Mouse (Mus musculus) frontal cortex, adult (tissue): ENCODE data around the gene Serpina3b.
"Not testable (repeated sequence)": the region's sequence is repeated elsewhere in the genome, so short reads cannot be mapped to it uniquely, and the experiment has no call there.

Experiments
- ATAC-seq: cut with Nextera tagmentation; 2 replicates; pipeline ENCODE4 v1.9.2; 2017; ENCODE audit warnings: mild to moderate bottlenecking, moderate library complexity, mixed read lengths; ENCODE audit not compliant: low TSS enrichment

Gene Serpina3b

DNA sequence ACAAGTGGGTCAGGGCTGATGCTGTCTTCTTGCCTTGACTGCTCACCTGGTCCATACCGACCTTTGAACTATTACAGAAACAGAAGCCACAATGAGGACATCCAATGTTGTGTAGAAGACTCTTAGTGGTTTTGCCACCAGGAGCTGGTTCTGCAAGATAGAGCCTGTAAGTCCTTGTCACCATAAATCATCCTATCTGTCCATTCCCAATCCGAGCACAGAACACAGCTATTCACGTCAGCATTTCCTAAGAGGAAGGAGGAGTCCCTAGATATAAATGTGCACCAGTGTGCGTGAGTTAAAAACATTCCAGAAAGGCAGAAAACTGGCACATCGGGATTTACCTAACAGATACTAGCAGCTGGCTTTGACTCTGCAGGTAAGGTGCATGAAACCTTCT is at the start of gene Serpina3b:
Gene Serpina3b, plus strand, starts transcription at position 301 of the 400 bp plus-strand sequence.
- ATAC-seq, result no peak

DNA sequence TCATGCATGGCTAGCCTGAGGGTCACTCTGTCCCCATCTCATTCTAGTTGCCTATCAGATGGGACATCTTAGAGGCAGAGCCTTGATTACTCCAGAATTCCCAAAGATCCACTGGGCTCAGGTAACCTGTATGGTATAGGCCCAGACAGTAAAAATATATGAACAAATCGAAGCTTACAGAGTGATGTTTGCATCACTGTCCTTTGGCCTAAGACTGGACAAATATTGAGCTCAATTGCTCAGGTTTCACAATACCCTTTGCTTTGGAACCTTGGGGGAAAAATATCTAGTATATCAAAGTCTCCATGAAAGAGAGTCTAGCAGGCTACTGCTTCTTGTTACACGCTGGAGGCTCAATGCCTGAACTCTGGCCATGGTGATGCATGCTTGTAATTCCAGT is 37.7 kb upstream of the Serpina3b start:
- no peak for ATAC-seq

DNA sequence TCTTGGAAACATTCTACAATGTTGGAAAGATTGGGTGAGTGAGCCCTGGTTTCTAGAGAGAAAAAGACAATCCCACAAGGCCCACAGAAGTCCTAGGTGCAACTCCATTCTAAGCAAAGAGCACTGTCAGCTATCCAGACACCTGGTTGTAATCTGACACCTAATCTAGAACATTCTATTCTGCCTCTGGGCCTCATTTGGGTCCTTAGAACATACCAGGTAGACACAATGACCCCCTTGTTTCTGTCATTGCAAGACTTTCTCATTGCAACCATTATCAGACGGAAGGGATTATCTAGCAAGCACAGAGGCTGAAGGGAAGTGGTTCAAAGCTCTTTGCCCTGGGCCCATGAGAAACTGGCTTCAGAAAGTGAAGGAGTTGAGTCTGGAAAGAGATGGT is 36.5 kb upstream of the Serpina3b start:
- ATAC-seq, result no peak

DNA sequence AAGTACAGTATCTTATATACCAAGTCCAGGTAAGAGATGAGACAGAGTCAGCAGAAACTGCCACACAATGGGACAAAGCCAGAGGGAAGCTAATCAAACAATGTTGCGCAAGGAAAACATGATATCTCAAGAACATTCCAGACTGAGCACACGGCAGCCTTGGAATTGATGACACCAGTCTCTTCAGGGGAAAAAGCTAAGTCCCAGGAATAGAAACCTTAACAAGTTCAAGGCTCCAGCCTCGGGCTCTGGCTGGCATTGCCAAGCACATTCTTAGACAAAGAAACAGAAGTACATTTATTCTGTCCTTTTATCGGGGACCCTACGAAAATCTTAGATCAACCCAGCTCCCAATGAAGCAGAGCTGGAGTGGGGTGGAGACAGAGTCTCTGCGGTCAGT is 27.0 kb upstream of the Serpina3b start, which contains the start of gene Serpina5:
Gene Serpina5, plus strand, starts transcription at position 346 of the 400 bp plus-strand sequence.
- no peak for ATAC-seq

DNA sequence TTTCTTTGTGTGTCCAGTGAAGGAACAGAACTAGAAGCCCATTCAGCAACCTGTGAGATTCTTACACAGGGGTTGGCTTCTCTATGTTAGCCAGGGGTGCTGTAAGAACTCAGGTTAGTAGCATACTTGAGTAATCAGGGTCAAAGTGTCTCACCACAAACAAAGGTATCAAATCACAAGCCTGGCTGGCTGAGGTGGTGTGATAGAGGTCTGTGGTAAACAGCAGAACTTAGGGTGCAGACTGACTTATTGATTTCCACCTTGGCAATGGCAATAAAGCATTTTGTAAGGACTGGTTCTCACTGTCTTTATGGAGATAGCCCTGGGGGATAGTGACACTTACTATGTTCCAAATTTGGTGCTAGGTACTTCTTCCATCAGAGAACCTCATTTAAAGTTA is 21.9 kb upstream of the Serpina3b start:
- no peak for ATAC-seq

DNA sequence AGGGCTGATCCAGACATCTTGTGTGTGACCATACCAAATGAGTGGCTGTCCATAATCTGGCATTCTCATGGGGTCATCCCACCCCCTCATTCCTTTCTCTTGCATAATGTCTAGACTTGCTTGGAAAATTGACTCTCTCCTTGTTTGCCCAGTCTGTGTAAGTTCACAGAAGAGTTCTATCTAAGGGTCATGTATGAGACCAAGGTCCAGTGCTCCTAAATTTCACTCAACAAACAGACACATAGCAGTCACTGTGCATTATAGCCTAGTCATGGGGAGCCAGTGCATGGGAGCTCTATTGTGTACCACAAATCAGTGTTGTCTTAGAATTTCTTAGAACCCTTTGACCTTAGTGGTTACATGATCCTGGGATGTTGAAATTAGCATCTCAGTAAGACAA is 20.9 kb upstream of the Serpina3b start:
- no peak for ATAC-seq

DNA sequence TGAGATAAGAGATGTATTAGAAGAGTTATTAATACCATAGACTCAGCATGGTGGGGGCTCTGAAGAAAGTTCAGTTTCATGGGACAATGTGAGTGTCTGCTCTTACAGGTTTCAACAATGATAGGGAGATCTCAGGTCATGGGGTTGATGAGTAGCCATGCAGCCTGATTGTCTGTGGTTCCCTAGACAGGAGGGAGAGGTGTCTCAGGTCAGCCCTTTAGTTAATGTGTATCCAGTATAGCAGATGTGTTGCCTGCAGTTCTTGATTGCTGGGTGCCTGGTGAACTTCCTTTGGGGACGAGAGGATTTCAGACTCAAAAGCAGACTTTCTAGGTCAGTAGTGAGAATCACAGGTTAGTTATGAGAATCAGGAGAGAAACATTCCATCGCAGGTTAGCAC is 19.3 kb upstream of the Serpina3b start:
- no peak for ATAC-seq

DNA sequence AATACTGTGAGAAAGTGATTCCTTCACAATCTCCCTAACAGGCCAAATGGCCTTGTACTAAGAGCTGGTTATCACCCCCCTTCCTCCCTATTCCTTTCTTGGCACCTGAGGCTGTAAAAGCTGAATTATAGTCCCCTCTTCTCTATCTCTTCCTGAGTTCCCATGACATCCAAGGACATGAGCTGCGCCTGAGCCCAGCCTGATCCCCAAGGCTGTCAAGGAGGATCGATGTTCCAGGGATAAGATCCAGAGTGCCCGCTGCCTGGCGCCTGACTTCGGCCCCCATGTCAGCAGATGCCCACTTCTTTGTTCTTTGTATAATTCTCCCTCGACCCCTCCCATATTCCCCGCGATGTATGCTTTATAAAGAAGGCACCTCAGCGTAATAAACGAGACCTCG is 15.5 kb upstream of the Serpina3b start, which contains the start of gene Serpina3a:
Gene Serpina3a, plus strand, starts transcription at position 392 of the 400 bp plus-strand sequence.
- not testable (repeated sequence) for ATAC-seq

DNA sequence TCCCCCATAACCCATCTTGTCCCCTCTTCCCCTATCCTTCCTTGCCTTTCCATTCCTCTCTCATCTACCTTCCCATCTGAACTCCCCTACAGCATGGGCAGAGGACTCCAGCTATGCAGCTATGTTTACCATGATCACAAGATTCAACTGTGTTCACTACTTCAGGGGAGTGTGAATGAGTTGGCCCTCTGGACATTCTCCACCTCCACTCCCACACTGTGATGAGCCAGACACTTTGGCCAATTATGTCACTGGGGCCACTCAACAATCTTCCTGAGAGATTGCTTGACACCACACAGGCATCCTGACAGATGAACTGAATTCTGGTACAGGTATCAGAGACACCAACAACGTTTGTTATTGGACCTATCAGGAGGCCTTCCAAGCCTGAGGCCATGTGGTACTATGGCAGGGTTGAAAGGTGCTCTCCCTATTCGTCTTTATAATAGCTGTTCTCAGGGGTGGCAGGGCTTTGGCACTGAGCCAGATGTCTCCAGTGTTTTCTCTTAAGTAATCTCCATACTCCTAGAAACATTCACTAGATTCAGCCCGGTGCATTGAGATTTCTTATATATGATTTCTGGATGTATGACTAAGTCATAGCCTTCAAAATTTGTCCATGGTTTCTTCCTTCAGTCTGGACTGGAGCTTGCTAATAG is 12.7 kb upstream of the Serpina3b start:
- ATAC-seq, result no peak

DNA sequence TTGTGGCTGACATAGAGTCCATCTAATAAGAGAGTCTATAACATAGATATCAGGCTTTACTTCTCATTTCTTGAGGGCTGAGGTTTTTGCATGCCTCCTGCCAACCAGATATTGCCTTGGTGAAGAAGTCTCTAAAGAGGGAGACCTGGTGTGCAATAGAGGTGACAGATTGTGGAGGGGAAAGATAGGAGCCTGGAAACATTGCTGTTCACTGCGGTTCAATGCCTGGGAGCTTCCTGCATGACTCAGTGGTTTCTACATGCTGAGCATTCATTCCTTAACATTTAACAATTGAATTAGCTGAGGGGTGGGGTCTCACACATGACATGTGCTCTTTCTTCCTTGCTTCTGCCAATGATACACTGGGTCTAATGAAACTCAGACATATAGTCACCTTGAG is 4.7 kb upstream of the Serpina3b start:
- ATAC-seq, result no peak

DNA sequence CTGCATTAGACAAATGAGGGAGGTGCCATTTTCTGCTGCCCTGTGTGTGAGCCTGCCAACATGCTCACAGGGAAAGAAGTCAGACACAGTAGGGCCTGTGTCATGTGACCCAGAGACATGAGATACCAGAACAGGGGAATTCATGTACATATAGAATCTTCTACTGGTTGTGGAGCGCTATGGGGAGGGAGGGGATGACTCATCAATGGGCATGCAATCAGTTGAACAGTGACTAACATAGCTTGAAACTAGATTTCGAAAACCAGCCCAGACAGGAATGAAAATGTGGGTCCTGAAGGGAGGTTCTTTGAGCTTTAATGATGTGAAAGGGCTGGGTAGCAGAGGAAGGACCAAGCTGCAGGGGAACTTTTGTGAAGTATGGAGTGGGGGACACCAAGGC is 3.8 kb upstream of the Serpina3b start:
- no peak for ATAC-seq

DNA sequence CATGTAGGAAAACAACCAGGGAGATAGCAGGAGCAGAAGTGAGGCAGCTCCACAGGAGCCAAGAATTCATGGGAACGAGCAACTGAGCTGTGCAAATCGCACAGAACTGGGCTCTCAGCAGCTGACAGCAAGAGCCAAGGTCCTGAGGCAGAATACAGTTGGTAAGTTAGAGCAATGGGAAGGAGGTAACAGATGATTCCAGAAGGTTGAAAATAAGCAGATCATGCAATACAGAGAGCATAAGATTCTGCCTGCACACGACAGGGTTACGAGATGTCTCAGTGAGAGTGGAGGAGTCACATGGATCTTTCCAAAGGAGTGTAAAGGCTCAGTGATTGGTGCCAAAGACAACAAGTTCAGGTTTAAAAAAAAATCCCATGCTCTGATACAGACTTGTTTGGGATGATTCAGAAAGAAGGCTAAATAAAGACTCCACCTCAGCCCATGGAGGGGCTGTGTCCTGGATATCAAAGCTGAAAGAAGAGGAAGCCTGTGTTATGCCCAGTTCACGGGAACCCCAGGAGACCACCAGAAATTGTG is 2.7 kb upstream of the Serpina3b start:
- ATAC-seq, result no peak

DNA sequence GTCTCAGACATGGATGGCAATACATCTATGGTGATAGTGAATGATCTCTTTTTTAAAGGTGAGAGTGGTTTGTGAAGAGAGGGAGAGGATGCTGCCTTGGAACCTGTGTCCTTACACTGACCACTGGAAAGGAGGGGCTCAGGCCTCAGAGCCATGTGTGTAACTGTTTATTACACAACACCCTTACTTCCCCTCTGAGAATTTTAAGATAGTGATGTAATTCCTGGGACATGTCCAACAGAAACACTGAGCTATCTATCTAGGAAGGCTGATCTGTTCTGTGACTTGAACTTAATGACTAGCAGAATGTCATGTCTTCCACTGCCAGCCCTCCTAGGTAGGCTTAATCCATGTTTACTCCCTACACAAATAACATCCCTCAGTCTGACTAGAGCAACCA is 3.2 kb downstream of the Serpina3b start:
- no peak for ATAC-seq

DNA sequence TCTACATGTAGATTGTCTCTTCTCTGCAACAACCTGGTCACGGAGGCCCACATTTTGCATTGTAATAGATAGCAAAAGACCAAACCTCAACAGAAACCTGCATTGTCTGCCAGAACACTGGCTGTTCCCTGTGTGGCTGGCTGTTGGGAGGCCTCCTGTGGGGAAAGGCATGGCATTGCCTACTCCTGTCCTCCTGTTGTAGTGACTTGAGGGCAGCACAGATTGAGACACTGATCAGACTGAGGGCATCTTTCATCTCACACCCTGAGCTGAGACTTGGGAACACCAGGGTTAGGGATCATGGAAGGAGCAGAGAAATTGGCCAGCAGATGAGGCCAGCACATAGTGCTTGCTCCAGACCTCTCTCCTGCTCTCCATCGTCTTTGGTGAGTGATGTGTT is 10.4 kb downstream of the Serpina3b start:
- ATAC-seq, result no peak

DNA sequence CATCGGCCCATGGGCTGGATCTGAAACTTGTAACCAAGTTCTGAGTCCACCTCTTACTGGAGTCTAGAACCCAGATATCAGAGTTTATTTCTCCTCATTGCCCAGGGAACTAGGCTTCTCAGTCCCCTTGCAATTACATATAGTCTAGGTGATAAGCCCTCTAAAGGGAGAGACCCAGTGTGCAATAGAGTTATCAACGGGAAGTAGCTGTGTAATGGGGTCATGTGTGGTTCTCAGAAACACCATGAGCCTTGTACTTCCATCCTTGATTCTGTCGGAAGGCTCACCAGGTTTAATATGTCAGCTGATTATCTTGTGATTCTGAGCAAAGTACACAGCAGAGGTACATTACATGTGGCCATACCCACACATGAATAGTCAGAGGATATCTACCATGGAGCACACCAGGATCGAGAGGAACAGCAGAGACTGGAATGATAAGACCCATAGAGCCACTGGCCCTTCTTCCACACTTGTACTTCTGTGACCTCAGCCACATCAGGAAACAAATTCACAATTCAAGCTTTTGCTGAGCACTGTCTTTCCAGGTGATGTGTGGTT is 12.8 kb downstream of the Serpina3b start:
- no peak for ATAC-seq

DNA sequence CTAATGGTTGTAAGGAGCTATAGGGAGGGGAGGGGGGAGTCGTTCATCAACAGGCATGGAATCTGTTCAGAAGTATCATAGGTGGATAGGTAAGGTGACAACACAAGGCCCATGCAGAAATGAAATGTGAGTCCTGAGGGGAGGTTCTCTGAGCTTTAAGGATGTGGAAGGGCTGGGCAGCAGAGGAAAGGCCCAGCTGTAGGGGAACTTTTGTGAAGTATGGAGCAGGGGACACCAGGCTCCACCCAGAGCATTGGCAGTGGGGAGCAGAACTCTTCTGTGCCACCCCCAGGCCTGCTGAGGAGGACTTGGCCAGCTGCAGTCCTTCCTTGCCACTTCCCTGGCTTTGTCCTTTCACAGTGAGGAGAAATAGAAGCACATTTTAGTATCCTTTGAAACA is 13.7 kb downstream of the Serpina3b start:
- ATAC-seq, result no peak

DNA sequence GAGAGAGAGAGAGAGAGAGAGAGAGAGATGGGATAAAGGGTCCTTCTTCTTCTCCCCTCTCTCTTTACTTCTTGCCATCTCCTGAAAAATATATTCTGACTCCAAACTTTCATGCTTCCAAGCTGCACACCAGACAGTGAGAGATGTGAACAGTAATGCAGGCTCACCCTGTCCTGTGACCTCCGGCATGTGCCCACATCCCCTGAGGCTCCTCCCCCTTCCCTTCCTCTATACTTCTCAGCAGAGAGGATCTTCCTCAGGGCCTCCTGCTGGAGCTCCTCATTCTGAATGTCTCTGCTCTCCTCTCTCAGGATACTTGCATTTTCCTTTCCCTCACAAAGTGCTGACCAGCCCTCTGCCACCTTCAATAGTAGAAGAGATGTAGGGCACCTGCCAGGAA is 14.6 kb downstream of the Serpina3b start:
- ATAC-seq, result no peak

DNA sequence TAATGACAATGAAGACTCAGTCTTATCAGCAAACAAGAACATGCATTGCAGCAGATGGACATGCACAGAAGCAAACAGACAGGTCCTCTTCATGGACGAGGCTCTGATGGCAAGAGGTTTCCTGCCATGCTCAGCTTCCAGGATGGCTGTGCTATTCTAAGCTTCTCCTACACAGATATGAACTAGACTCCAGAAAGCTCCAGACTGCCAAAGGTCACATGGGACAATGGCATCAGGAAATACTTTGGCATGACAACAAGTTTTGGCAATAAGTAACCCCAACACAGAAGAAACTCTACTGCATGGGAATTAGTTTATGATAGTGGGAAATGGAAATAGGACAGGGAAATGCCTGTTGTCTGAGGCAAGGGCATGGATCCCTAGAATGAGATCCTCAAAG is 15.5 kb downstream of the Serpina3b start:
- no peak for ATAC-seq

DNA sequence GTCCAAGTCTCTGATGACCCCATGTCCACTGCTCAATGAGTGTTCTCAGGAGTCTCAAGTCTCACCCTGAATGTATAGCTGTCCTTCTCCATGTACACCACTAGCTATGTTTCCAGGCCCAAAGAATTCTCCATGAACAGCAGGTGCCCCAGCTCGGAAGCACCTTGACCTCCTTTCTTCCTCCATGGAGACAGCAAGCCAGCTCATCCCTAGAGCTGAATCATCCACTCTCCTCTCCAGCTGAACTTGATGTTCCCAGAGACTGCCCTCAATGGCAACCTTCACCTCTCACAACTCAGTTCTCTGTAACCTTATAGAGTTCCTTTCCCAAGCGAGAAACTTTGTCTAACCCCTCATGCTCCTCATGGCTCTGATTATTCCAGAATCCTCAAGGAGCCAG is 17.8 kb downstream of the Serpina3b start:
- ATAC-seq, result no peak

DNA sequence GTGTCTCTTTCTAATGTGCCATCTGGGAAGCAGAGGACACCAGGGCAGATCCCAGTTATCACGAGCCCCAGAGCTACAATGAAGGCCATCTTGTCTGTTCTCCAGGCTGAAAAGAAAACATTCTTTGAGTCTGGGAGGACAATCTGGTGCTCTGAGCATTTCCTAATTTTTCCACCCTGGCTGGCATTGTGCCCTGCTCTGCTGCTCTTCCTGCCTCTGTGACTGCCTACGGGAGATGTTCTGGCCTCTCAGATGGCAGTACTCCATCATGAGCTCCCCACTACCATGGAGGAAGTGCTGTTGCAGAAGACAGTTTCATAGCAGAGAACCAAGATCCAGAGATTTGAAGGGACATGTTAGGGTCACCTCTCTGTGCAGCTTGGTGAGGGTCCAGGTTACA is 24.2 kb downstream of the Serpina3b start:
- ATAC-seq, result no peak

DNA sequence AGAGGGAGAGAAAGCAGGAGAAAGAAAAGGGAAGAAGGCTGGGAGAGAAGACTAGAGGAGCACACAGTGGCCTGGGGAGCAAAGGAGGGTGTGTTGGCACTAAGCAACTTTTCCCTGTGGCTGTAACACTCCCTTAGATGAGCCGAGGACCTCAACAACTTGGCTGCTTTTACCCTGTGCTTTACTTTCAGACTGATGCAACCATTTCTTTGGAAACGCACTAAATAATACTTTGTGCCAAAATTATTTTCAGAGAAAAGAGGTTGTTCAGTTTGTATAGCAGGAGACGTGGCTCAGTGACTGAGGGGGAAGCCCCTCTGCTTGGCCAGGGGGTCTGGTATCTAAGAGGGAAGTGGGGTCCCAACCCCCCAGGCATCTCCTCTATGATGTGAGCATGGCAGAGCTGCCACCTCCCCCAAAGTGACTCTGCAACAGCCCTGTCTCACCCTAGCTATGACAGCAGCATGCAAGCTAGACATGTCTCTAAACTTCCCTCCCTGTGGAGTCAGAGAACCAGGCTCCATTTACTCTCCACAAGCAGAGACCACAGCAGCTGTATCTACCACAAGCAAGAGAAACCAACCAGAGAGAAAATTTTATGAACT is 25.3 kb downstream of the Serpina3b start:
- ATAC-seq, result no peak

DNA sequence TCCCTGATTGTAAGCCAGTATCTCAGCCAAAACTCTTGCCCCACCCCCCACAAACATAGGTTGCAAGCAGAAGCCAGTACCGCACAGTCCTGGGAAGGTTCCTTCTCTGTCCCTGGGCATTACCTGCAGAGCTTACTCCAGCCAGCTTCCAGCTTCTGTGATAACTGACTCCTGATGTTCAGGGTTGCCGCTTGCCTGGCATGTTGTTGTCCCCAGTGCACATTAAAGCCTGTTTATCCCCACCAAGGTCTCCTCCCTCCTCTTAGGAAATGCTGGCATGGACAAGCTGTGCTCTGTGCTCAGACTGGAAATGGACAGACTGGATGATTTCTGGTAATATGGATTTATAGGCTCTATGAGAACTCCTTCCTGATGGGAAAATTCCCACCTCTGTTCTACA is 25.9 kb downstream of the Serpina3b start, which contains the start of gene Serpina3c:
Gene Serpina3c, minus strand, starts transcription at position 215 of the 400 bp plus-strand sequence.
- no peak for ATAC-seq

DNA sequence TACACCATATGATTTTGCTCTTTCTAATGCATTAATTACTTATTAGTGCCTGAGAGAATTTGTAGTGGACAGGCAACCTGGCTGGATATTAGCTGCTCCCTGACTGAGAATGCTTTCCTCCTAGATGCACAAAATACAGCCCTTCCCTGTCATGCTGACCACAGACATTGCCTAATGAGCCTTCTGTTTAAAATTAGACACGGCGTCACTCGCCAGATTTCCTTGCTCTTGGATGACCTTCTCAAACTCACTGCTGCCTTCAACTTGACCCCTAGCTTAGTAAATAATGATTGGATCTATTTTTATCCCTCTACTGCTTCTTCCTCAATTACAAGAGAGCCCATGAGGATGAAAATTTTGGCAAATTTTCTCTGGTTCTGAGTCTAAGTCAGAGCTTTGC is 47.0 kb downstream of the Serpina3b start:
- no peak for ATAC-seq
